12 mouse cellular contexts compared by ENCODE assay signal in genomic region chr19:38298018-38298626, GRCm38 (mm10). TPM values are rescaled to one million over a fixed set of nuclear protein-coding genes. Genes with fewer than 3 reads are reported as not detected.
DNase-seq lines count a peak whose midpoint lies in the region; ATAC-seq and TF ChIP-seq lines count a peak whose summit lies in the region.
"Had no signal": no experiment of that assay in that cellular context is flagged by ENCODE, and none has a peak within 500 bp of the region (broad histone marks: within the 10 kb centered on the region; RNA-seq: fewer than 3 reads in every experiment).

No protein-coding gene starts in this region.

- H3K27me3 ChIP-seq in hindbrain, embryonic 10.5 days (ENCODE audit: insufficient read depth, poor library complexity, severe bottlenecking) = no peaks in the 10 kb centered on the region
- no peaks in the 10 kb centered on the region for H3K27me3 ChIP-seq in hindbrain, embryonic 16.5 days (replicated peaks; ENCODE audit: control insufficient read depth, insufficient read depth, low read length)
- H3K27me3 ChIP-seq in thymus, adult 2 months (ENCODE audit: control insufficient read depth, insufficient read depth, low read length) = no peaks in the 10 kb centered on the region
- H3K27me3 ChIP-seq in limb, embryonic 10.5 days (ENCODE audit: low read depth, poor library complexity, severe bottlenecking) = no peaks in the 10 kb centered on the region
- H3K27me3 ChIP-seq: embryonic facial prominence, embryonic 15.5 days; heart, embryonic 13.5 days had no signal

- DNase-seq in hindbrain, embryonic 10.5 days (ENCODE audit: low spot score) = peak; percentile 40
- peak; percentile 10 for DNase-seq in thymus, adult 2 months
- DNase-seq in thymus, adult 18-20 months = no peak
- DNase-seq in limb, embryonic 10.5 days (ENCODE audit: low spot score) = peak; percentile 63
- peak; percentile 3 to 10 for DNase-seq in thymus, postnatal 36 days
- DNase-seq in adrenal gland, postnatal 36 days = no peak
- DNase-seq in layer of hippocampus, postnatal 25 days (ENCODE audit: extremely low spot score in 1 of 2, low spot score in 1 of 2) = no peak
- DNase-seq: adrenal gland, postnatal 10 days had no signal

- no peaks in the 10 kb centered on the region for H3K36me3 ChIP-seq in hindbrain, embryonic 10.5 days
- no peaks in the 10 kb centered on the region for H3K36me3 ChIP-seq in hindbrain, embryonic 16.5 days (ENCODE audit: control insufficient read depth, insufficient read depth, low read length)
- no peaks in the 10 kb centered on the region for H3K36me3 ChIP-seq in thymus, adult 2 months (ENCODE audit: control insufficient read depth, insufficient read depth, low read length)
- no peaks in the 10 kb centered on the region for H3K36me3 ChIP-seq in limb, embryonic 10.5 days
- H3K36me3 ChIP-seq: embryonic facial prominence, embryonic 15.5 days; heart, embryonic 13.5 days had no signal

- H3K4me1 ChIP-seq in hindbrain, embryonic 10.5 days (replicated peaks) = peaks cover 8% of the 10 kb centered on the region; the same call in 1 of the 2 replicates
- H3K4me1 ChIP-seq in hindbrain, embryonic 16.5 days (ENCODE audit: control insufficient read depth, insufficient read depth, low read depth, low read length) = no peaks in the 10 kb centered on the region
- peaks cover 4% of the 10 kb centered on the region for H3K4me1 ChIP-seq in thymus, adult 2 months (replicated peaks; ENCODE audit: control insufficient read depth, insufficient read depth, low read length)
- peaks cover 22% of the 10 kb centered on the region for H3K4me1 ChIP-seq in limb, embryonic 10.5 days
- H3K4me1 ChIP-seq: embryonic facial prominence, embryonic 15.5 days had no signal

- H3K4me3 ChIP-seq in hindbrain, embryonic 10.5 days = no peak overlapping the region
- H3K4me3 ChIP-seq in hindbrain, embryonic 16.5 days (ENCODE audit: low read length) = no peak overlapping the region
- H3K4me3 ChIP-seq in thymus, adult 2 months (ENCODE audit: control insufficient read depth, insufficient read depth, low read length) = no peak overlapping the region
- no peak overlapping the region for H3K4me3 ChIP-seq in limb, embryonic 10.5 days
- H3K4me3 ChIP-seq: embryonic facial prominence, embryonic 15.5 days; heart, embryonic 13.5 days had no signal

- no peak overlapping the region for H3K4me2 ChIP-seq in hindbrain, embryonic 16.5 days (ENCODE audit: low read length)
- H3K4me2 ChIP-seq: embryonic facial prominence, embryonic 15.5 days; heart, embryonic 13.5 days had no signal

- no peak for TF ChIP-seq POLR2A in thymus, adult 2 months (IDR thresholded peaks at IDR 0.05; ENCODE audit: control insufficient read depth, extremely low read depth, insufficient read depth, low read length, poor library complexity)

- H3K9ac ChIP-seq in hindbrain, embryonic 16.5 days (ENCODE audit: low read depth, low read length) = no peak overlapping the region
- H3K9ac ChIP-seq: embryonic facial prominence, embryonic 15.5 days; heart, embryonic 13.5 days had no signal

- 11% methylated on average over 3 of the region's 3 CpGs for WGBS in hindbrain, embryonic 10.5 days
- WGBS in hindbrain, embryonic 16.5 days = 21% methylated on average over 3 of the region's 3 CpGs
- 8% methylated on average over 3 of the region's 3 CpGs for WGBS in thymus, adult 2 months
- 8% methylated on average over 3 of the region's 3 CpGs for WGBS in limb, embryonic 10.5 days

- H3K27ac ChIP-seq in hindbrain, embryonic 10.5 days = peak overlapping the region; percentile 64; the same call in 1 of the 2 replicates
- H3K27ac ChIP-seq in hindbrain, embryonic 16.5 days (ENCODE audit: low read depth, low read length) = no peak overlapping the region
- H3K27ac ChIP-seq in thymus, adult 2 months (ENCODE audit: control insufficient read depth, insufficient read depth, low read length) = no peak overlapping the region
- H3K27ac ChIP-seq in limb, embryonic 10.5 days = peak overlapping the region; percentile 86
- H3K27ac ChIP-seq: embryonic facial prominence, embryonic 15.5 days; heart, embryonic 13.5 days had no signal

- H3K9me3 ChIP-seq in hindbrain, embryonic 10.5 days = no peaks in the 10 kb centered on the region
- H3K9me3 ChIP-seq in hindbrain, embryonic 16.5 days (ENCODE audit: control insufficient read depth, low read length) = no peaks in the 10 kb centered on the region
- H3K9me3 ChIP-seq in limb, embryonic 10.5 days (replicated peaks) = no peaks in the 10 kb centered on the region
- H3K9me3 ChIP-seq: embryonic facial prominence, embryonic 15.5 days; heart, embryonic 13.5 days had no signal

- ATAC-seq in hindbrain, embryonic 16.5 days = no peak

- no peak for TF ChIP-seq CTCF in thymus, adult 2 months (IDR thresholded peaks at IDR 0.05; ENCODE audit: borderline replicate concordance, control insufficient read depth, extremely low read depth, insufficient read depth, low read length, poor library complexity)

RNA-seq across cellular contexts. Expression of gene Lgi1, which starts 33.8 kb away (rescaled TPM):
- 1.1 and 2.2 TPM in 2 replicates for polyA plus RNA-seq in hindbrain, embryonic 10.5 days (2016; fragmentation: Nextera tagmentation; extraction: Ambion mirVana)
- polyA plus RNA-seq in hindbrain, embryonic 16.5 days (2015; fragmentation: Nextera tagmentation; extraction: Ambion mirVana) = 22.5 and 23.1 TPM in 2 replicates
- polyA plus RNA-seq in thymus, adult 2 months (2012; rRNA removed) = 0.04 TPM in 1 of 2 replicates, not detected in the other
- 0.28 and 0.50 TPM in 2 replicates for polyA plus RNA-seq in limb, embryonic 10.5 days (2016; fragmentation: Nextera tagmentation; extraction: Ambion mirVana)
- total RNA-seq in adrenal gland, postnatal 36 days (2021) = under 1 TPM; 0.56 to 0.99 TPM
- total RNA-seq in layer of hippocampus, postnatal 25 days (2021) = 100 to 1,000 TPM; 181 to 207 TPM
- polyA plus RNA-seq: C2C12; heart, embryonic 13.5 days had no signal

Comparison
In these comparisons a context has a peak if more than half of its experiments do, and no peak if none do; other contexts are left out.
1. DNase-seq: peak in hindbrain, embryonic 10.5 days (single experiment), thymus, adult 2 months (single experiment), limb, embryonic 10.5 days (single experiment) and thymus, postnatal 36 days (2 of 2); none in thymus, adult 18-20 months (0 of 2), adrenal gland, postnatal 36 days (0 of 2) and layer of hippocampus, postnatal 25 days (0 of 2).
2. H3K27ac ChIP-seq: peak in hindbrain, embryonic 10.5 days (single experiment) and limb, embryonic 10.5 days (single experiment); none in hindbrain, embryonic 16.5 days (single experiment) and thymus, adult 2 months (single experiment).